Comparison of ENCODE assay signal across 8 mouse cellular contexts in the genomic region with DNA sequence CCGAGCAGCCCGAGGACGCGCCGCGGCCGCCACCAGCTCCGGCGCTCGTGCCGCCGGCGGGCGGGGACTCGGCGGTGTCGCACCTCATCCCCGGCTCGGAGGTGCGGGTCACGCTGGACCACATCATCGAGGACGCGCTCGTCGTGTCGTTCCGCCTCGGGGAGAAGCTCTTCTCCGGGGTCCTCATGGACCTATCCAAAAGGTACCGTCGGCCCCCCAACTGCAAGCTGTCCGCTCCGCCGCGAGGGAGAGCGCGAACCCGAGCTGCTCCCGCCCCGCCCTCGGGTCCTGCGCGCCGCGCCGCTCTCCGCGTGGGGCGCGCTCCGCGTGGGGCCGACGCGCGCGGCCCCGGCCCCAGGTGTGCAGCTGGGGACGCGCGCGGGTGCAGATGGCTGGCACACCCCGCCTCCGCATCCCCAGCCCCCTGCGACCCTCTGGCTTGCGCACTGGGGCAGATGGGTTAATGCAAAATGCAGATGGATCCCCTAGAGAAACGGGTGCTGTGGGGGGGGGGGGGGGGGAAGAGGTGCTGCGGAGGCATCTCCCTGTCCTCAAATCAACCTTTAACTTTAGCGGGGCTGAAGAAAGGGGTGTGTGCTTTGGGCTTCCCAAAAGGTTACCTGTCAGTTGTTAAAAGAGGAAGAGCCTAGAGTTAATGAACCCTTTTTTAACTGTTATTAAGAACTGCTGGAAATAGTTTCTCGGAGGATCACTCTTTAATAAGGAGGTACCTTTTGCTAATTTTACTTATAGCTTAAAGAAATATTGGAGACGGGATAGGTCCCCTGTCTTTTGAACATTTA. TPM values are rescaled to one million over a fixed set of nuclear protein-coding genes. Genes with fewer than 3 reads are reported as not detected.
DNase-seq lines count a peak whose midpoint lies in the region; ATAC-seq and TF ChIP-seq lines count a peak whose summit lies in the region.

No protein-coding gene starts in this region.

- ATAC-seq in embryonic facial prominence, embryonic 14.5 days (ENCODE audit: low read depth), result peak; percentile 13
- ATAC-seq in kidney, embryonic 14.5 days (ENCODE audit: low FRiP score, low TSS enrichment), result peak; percentile 41
- ATAC-seq in stomach, embryonic 14.5 days (ENCODE audit: insufficient number of reproducible peaks, insufficient read depth, low FRiP score, low read depth), result peak; percentile 8; the same call in 1 of the 2 replicates

- 0 out of 2 replicates have a peak, but pooled peaks have one; percentile 22 for TF ChIP-seq POLR2A in liver, adult 2 months (IDR thresholded peaks at IDR 0.05; ENCODE audit: extremely low read depth, insufficient read depth, low read length)
- TF ChIP-seq POLR2A in myocyte (IDR thresholded peaks at IDR 0.05; ENCODE audit: insufficient read length, low read depth), result no peak

- no peaks in the 10 kb centered on the region for H3K9me3 ChIP-seq in embryonic facial prominence, embryonic 14.5 days (ENCODE audit: control insufficient read depth, low read length)
- H3K9me3 ChIP-seq in kidney, embryonic 14.5 days (ENCODE audit: control insufficient read depth, low read length), result no peaks in the 10 kb centered on the region
- H3K9me3 ChIP-seq in stomach, embryonic 14.5 days (ENCODE audit: control insufficient read depth, low read depth, low read length), result no peaks in the 10 kb centered on the region

- no peak for TF ChIP-seq CTCF in liver, adult 2 months (IDR thresholded peaks at IDR 0.05; ENCODE audit: low read depth, low read length)

- H3K27me3 ChIP-seq in embryonic facial prominence, embryonic 14.5 days (replicated peaks; ENCODE audit: control insufficient read depth, insufficient read depth, low read length), result no peaks in the 10 kb centered on the region
- no peaks in the 10 kb centered on the region for H3K27me3 ChIP-seq in kidney, embryonic 14.5 days (ENCODE audit: control insufficient read depth, insufficient read depth, low read length)
- H3K27me3 ChIP-seq in liver, adult 2 months (ENCODE audit: control insufficient read depth, insufficient read depth, low read length), result no peaks in the 10 kb centered on the region
- no peaks in the 10 kb centered on the region for H3K27me3 ChIP-seq in myocyte (ENCODE audit: control insufficient read depth, insufficient read depth, insufficient read length)
- H3K27me3 ChIP-seq in stomach, embryonic 14.5 days (ENCODE audit: control insufficient read depth, insufficient read depth, low read length), result no peaks in the 10 kb centered on the region

- 10% methylated on average over 8 of the region's 72 CpGs for WGBS in embryonic facial prominence, embryonic 14.5 days
- 1% methylated on average over 64 of the region's 72 CpGs for WGBS in kidney, embryonic 14.5 days
- WGBS in liver, adult 2 months, result 2% methylated on average over 72 of the region's 72 CpGs
- WGBS in stomach, embryonic 14.5 days, result under 1% methylated on average over 65 of the region's 72 CpGs

- H3K9ac ChIP-seq in embryonic facial prominence, embryonic 14.5 days (ENCODE audit: low read depth, low read length), result peak overlapping the region; percentile 97
- H3K9ac ChIP-seq in kidney, embryonic 14.5 days (ENCODE audit: low read depth, low read length), result peak overlapping the region; percentile 92
- peak overlapping the region; percentile 90 for H3K9ac ChIP-seq in liver, adult 2 months (ENCODE audit: low read depth, low read length)
- peak overlapping the region; percentile 97 for H3K9ac ChIP-seq in stomach, embryonic 14.5 days (replicated peaks; ENCODE audit: low read depth, low read length)

- H3K27ac ChIP-seq in embryonic facial prominence, embryonic 14.5 days (replicated peaks; ENCODE audit: low read depth, low read length), result peak overlapping the region; percentile 91
- peak overlapping the region; percentile 88 for H3K27ac ChIP-seq in kidney, embryonic 14.5 days (ENCODE audit: low read depth, low read length)
- H3K27ac ChIP-seq in liver, adult 2 months (replicated peaks; ENCODE audit: insufficient read depth, low read depth, low read length), result peak overlapping the region; percentile 52
- peak overlapping the region; percentile 91 for H3K27ac ChIP-seq in stomach, embryonic 14.5 days (ENCODE audit: low read length)

- peaks cover 9% of the 10 kb centered on the region for H3K4me1 ChIP-seq in embryonic facial prominence, embryonic 14.5 days (ENCODE audit: control insufficient read depth, insufficient read depth, low read length)
- H3K4me1 ChIP-seq in kidney, embryonic 14.5 days (ENCODE audit: control insufficient read depth, insufficient read depth, low read length), result peaks cover 10% of the 10 kb centered on the region
- H3K4me1 ChIP-seq in liver, adult 2 months (ENCODE audit: control insufficient read depth, insufficient read depth, low read length), result peaks cover 4% of the 10 kb centered on the region; the same call in 1 of the 2 replicates
- H3K4me1 ChIP-seq in stomach, embryonic 14.5 days (ENCODE audit: control insufficient read depth, insufficient read depth, low read length), result peaks cover 7% of the 10 kb centered on the region

- H3ac ChIP-seq in myocyte (ENCODE audit: control insufficient read depth, insufficient read length), result peak overlapping the region; percentile 44

- peak overlapping the region; percentile 91 for H3K4me3 ChIP-seq in embryonic facial prominence, embryonic 14.5 days (ENCODE audit: low read depth, low read length)
- H3K4me3 ChIP-seq in kidney, embryonic 14.5 days (ENCODE audit: low read length), result peak overlapping the region; percentile 91
- H3K4me3 ChIP-seq in liver, adult 2 months (ENCODE audit: insufficient read depth, low read depth, low read length), result peak overlapping the region; percentile 83
- peak overlapping the region; percentile 38 for H3K4me3 ChIP-seq in myocyte
- H3K4me3 ChIP-seq in stomach, embryonic 14.5 days (ENCODE audit: low read depth, low read length), result peak overlapping the region; percentile 86

- peak overlapping the region; percentile 84 for H3K4me2 ChIP-seq in embryonic facial prominence, embryonic 14.5 days (ENCODE audit: low read depth, low read length)
- H3K4me2 ChIP-seq in kidney, embryonic 14.5 days (replicated peaks; ENCODE audit: low read depth, low read length), result peak overlapping the region; percentile 78
- H3K4me2 ChIP-seq in myocyte (ENCODE audit: low read depth), result peak overlapping the region; percentile 70
- H3K4me2 ChIP-seq in stomach, embryonic 14.5 days (replicated peaks; ENCODE audit: low read depth, low read length), result peak overlapping the region; percentile 72

- peaks cover 25% of the 10 kb centered on the region for H3K36me3 ChIP-seq in embryonic facial prominence, embryonic 14.5 days (ENCODE audit: control insufficient read depth, insufficient read depth, low read length)
- peaks cover 14% of the 10 kb centered on the region for H3K36me3 ChIP-seq in kidney, embryonic 14.5 days (ENCODE audit: control insufficient read depth, insufficient read depth, low read length)
- peaks cover 10% of the 10 kb centered on the region; the same call in 1 of the 2 replicates for H3K36me3 ChIP-seq in liver, adult 2 months (ENCODE audit: control insufficient read depth, insufficient read depth, low read length)
- peaks cover 7% of the 10 kb centered on the region for H3K36me3 ChIP-seq in myocyte (ENCODE audit: control insufficient read depth, insufficient read depth)
- H3K36me3 ChIP-seq in stomach, embryonic 14.5 days (ENCODE audit: control insufficient read depth, insufficient read depth, low read length), result peaks cover 13% of the 10 kb centered on the region; the same call in 1 of the 2 replicates

- peak; percentile 70 to 77 for DNase-seq in B cell, adult 2 months
- DNase-seq in adrenal gland, postnatal 36 days, result peak; percentile 62 to 76
- peak; percentile 70 for DNase-seq in embryonic facial prominence, embryonic 14.5 days (ENCODE audit: low spot score)
- DNase-seq in heart, adult 9 months (ENCODE audit: low spot score in 2 of 2), result peak; percentile 46 to 55
- no peak for DNase-seq in liver, adult 2 months (ENCODE audit: extremely low read depth, low read depth, low spot score)

- H3K79me2 ChIP-seq in liver, adult 2 months (ENCODE audit: control insufficient read depth, insufficient read depth, low read length), result peaks cover 7% of the 10 kb centered on the region; the same call in 1 of the 2 replicates
- H3K79me2 ChIP-seq in myocyte (ENCODE audit: control insufficient read depth, insufficient read depth), result peaks cover 43% of the 10 kb centered on the region

TF ChIP-seq in myocyte, 11 proteins besides CTCF, POLR2A, EP300 and RAD21:
- TF ChIP-seq MYOD1 (IDR thresholded peaks at IDR 0.05; ENCODE audit: control insufficient read depth in 1 of 3, insufficient read length in 2 of 3, low read depth in 2 of 3) (peak in 1 of 3 experiments; percentile 15), POLR2AphosphoS2 (IDR thresholded peaks at IDR 0.05; ENCODE audit: insufficient read length, low read depth) (no peak)

RNA-seq across cellular contexts. Expression of gene Pwwp2a, which starts 0.8 kb away (rescaled TPM):
- 10 to 100 TPM; 32.4 to 37.3 TPM for total RNA-seq in adrenal gland, postnatal 36 days (2021)
- polyA plus RNA-seq in embryonic facial prominence, embryonic 14.5 days (2014; fragmentation: Nextera tagmentation; extraction: Ambion mirVana), result 28.3 and 31.1 TPM in 2 replicates
- polyA plus RNA-seq in kidney, embryonic 14.5 days (2014; fragmentation: Nextera tagmentation; extraction: Ambion mirVana), result 44.9 and 50.1 TPM in 2 replicates
- total RNA-seq in liver, adult 2 months (2014; rRNA removed), result 11.2 and 12.1 TPM in 2 replicates
- polyA plus RNA-seq in liver, adult 2 months (2012; rRNA removed), result 5.5 and 9.3 TPM in 2 replicates
- polyA plus RNA-seq in myocyte (2012; fragmentation: generic; extraction: Trizol), result 4.9 TPM
- polyA plus RNA-seq in stomach, embryonic 14.5 days (2014; fragmentation: Nextera tagmentation; extraction: Ambion mirVana), result 39.5 and 40.0 TPM in 2 replicates

Comparison
In these comparisons a context has a peak if more than half of its experiments do, and no peak if none do; other contexts are left out.
1. H3K4me3 ChIP-seq: peak in every context shown above with its lines; median percentile 91 in embryonic facial prominence, embryonic 14.5 days; 91 in kidney, embryonic 14.5 days; 86 in stomach, embryonic 14.5 days; 83 in liver, adult 2 months; 38 in myocyte.